Mouse (Mus musculus): ENCODE measurements around the gene Ears2.

DNA sequence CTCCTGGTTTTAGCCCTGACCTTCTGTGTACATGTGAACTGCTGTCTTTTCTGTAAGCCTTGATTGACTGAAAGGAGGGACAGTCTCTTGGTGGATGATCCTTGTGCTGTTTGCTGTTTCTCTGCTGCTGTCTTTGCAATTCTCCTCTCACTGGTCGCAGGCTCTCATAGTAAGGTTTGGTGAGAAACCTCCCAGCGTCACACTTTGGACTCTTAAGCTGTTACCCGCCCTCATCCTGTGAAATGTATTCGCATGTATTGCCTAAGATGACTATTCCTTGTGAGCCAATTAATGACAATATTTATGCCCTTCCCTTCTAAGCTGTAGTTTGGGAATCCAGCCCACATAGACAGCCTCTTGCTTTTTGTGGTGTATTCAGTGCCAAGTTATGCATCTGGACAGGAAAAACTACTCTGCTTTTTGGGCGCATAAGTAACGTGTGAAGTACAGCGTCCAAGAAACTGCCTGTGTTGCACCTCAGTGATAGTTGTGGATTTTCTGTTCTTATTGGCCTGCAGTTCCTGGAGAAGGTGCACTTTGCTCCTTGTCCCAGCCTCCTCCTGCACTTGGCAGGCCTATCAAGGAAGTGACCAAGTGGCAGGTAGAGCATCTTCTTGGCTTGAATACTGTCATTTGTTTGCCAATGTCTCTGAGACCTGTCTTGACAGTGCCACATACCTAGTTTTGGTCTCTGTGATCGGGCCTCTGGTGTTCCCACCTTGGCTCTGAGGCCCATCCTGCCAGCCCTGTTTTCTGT lies 12.9 kb upstream of the Ears2 start:
- TF ChIP-seq CTCF (IDR thresholded peaks at IDR 0.05; ENCODE audit: borderline replicate concordance, insufficient read depth, low read depth, low read length) (no peak), POLR2A (IDR thresholded peaks at IDR 0.05; ENCODE audit: borderline replicate concordance, insufficient read depth, low read length) (no peak)
